ENCODE assay signal across 16 mouse cellular contexts in the genomic region with DNA sequence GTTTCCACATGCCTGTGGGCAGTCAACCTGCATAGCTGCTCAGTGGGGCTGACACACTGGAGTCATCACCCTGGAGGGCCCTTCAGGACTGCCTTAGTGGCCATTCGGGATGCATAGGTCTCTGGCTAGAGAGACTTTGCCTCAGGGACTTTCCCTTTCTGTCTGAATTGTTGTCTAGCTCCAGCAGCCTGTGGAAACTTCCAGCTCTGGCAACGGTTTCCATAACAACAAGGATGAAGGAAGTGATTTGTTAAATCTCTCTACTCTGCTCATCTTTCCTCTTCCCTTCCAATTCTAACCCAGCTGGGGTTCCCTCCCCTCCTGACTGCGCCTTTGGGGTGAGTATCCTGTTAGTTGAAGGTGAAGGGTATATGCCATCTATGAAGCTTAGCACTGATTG. TPM values are rescaled to one million over a fixed set of nuclear protein-coding genes. Genes with fewer than 3 reads are reported as not detected.
DNase-seq lines count a peak whose midpoint lies in the region; TF ChIP-seq lines count a peak whose summit lies in the region.
"Had no signal": no experiment of that assay in that cellular context is flagged by ENCODE, and none has a peak within 500 bp of the region (broad histone marks: within the 10 kb centered on the region; RNA-seq: fewer than 3 reads in every experiment).

No protein-coding gene starts in this region.

- no peak for TF ChIP-seq CTCF in left cerebral cortex, adult 2 months (IDR thresholded peaks at IDR 0.05)

- H3K27ac ChIP-seq in left cerebral cortex, adult 2 months, result peak overlapping the region; percentile 63
- H3K27ac ChIP-seq: hindbrain, embryonic 15.5 days; liver, embryonic 14.5 days had no signal

- H3K4me3 ChIP-seq in left cerebral cortex, adult 2 months, result no peak overlapping the region
- H3K4me3 ChIP-seq: hindbrain, embryonic 15.5 days; myocyte had no signal

- no peak for DNase-seq in left cerebral cortex, adult 2 months (ENCODE audit: extremely low spot score in 1 of 2, low spot score in 2 of 2)
- no peak for DNase-seq in left cerebral cortex, adult 11 months (ENCODE audit: low spot score)
- DNase-seq in right cerebral cortex, adult 2 months (ENCODE audit: low spot score in 2 of 2), result peak; percentile 66 to 67
- DNase-seq in right cerebral cortex, postnatal 14 days, result no peak
- peak; percentile 62 to 66 for DNase-seq in frontal cortex, postnatal 36 days (ENCODE audit: low spot score in 2 of 2)
- DNase-seq in right cerebral cortex, postnatal 25 days, result peak; percentile 44
- no peak for DNase-seq in spleen, postnatal 4 days (ENCODE audit: low spot score in 2 of 2)
- no peak for DNase-seq in cerebellum, adult 9-11 months
- DNase-seq: cerebellum, adult 8-10 months; gastrocnemius, postnatal 25 days; kidney, adult 8-10 months; lung, postnatal 4 days had no signal

- intact Hi-C loops in left cerebral cortex, adult 2 months (cut with DNase I), result no loop called here

RNA-seq across cellular contexts. Expression of gene Fam187a, which starts 3.2 kb away (rescaled TPM):
- not detected for total RNA-seq in left cerebral cortex, adult 2 months (2021)
- total RNA-seq: gastrocnemius, postnatal 25 days; layer of hippocampus, postnatal 10 days had no signal

RNA-seq across cellular contexts. Expression of gene Ccdc103, which starts 7.1 kb away (rescaled TPM):
- total RNA-seq in left cerebral cortex, adult 2 months (2021), result 1 to 10 TPM; 1.8 to 2.6 TPM
- total RNA-seq: gastrocnemius, postnatal 25 days had no signal

RNA-seq across cellular contexts. Expression of gene Eftud2, which starts 7.3 kb away (rescaled TPM):
- 100 to 1,000 TPM; 135 to 138 TPM for total RNA-seq in left cerebral cortex, adult 2 months (2021)

RNA-seq across cellular contexts. Expression of gene Gfap, which starts 12.6 kb away (rescaled TPM):
- 100 to 1,000 TPM; 111 to 120 TPM for total RNA-seq in left cerebral cortex, adult 2 months (2021)
- total RNA-seq: gastrocnemius, postnatal 25 days had no signal

RNA-seq across cellular contexts. Expression of gene Kif18b, which starts 36.8 kb away (rescaled TPM):
- total RNA-seq in left cerebral cortex, adult 2 months (2021), result not detected

Comparison
In these comparisons a context has a peak if more than half of its experiments do, and no peak if none do; other contexts are left out.
1. DNase-seq: peak in right cerebral cortex, adult 2 months (2 of 2), frontal cortex, postnatal 36 days (2 of 2) and right cerebral cortex, postnatal 25 days (single experiment); none in left cerebral cortex, adult 2 months (0 of 2), left cerebral cortex, adult 11 months (single experiment), right cerebral cortex, postnatal 14 days (single experiment), spleen, postnatal 4 days (0 of 2) and cerebellum, adult 9-11 months (single experiment).